Mouse (Mus musculus) ES-Bruce4 (cell line): ENCODE data around the gene Kmt2d.
"Not testable (repeated sequence)": the region's sequence is repeated elsewhere in the genome, so short reads cannot be mapped to it uniquely, and the experiment has no call there.

ENCODE experiments used
- CTCF ChIP-seq: IDR thresholded peaks from one replicate; pipeline ENCODE4 v1.8.1; 2011; ENCODE audit warnings: low read depth, low read length
- EP300 ChIP-seq: IDR thresholded peaks from 2 replicates; pipeline ENCODE4 v1.6.1; 2011; ENCODE audit warnings: low read depth, low read length; ENCODE audit not compliant: insufficient read depth
- POLR2A ChIP-seq: IDR thresholded peaks from one replicate; pipeline ENCODE4 v1.8.1; 2011; ENCODE audit warnings: low read length; ENCODE audit not compliant: insufficient read depth

DNA sequence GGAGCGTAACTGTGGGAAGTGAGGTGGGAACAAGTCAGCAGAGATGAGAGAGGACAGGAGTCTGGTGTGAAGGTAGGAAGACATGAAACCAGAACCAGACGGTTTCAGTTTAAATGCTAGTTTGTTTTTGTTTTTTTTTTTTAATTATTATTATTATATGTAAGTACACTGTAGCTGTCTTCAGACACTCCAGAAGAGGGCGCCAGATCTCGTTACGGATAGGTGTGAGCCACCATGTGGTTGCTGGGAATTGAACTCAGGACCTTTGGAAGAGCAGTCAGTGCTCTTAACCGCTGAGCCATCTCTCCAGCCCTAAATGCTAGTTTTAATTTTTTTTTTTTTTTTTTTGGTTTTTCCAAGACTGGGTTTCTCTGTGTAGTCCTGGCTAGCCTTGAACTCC, 60.8 kb downstream of the Kmt2d start:
- not testable (repeated sequence) for TF ChIP-seq EP300, CTCF, POLR2A
